Mouse (Mus musculus) limb, embryonic 10.5 days (tissue): ENCODE measurements around the gene Cecr2. TPM values are rescaled to one million over a fixed set of nuclear protein-coding genes. Genes with fewer than 3 reads are reported as not detected.

Experiments
- DNase-seq: peaks from one replicate; pipeline ENCODE4 v3.0.0-alpha.2; 2017; ENCODE audit warnings: low spot score
- H3K27ac ChIP-seq: fragments of 300-500 bp; sonication (generic); 2 replicates; pipeline ENCODE4 v1.5.1; 2016; ENCODE audit warnings: mild to moderate bottlenecking
- H3K27me3 ChIP-seq: fragments of 300-500 bp; sonication (generic); 2 replicates; pipeline ENCODE4 v1.6.1; 2016; ENCODE audit warnings: low read depth, mild to moderate bottlenecking; ENCODE audit not compliant: poor library complexity, severe bottlenecking
- H3K36me3 ChIP-seq: fragments of 300-500 bp; sonication (generic); 2 replicates; pipeline ENCODE4 v1.6.1; 2016; ENCODE audit warnings: mild to moderate bottlenecking, moderate library complexity
- H3K4me1 ChIP-seq: fragments of 300-500 bp; sonication (generic); 2 replicates; pipeline ENCODE4 v1.6.1; 2016
- H3K4me3 ChIP-seq: fragments of 300-500 bp; sonication (generic); 2 replicates; pipeline ENCODE4 v1.5.1; 2016; ENCODE audit warnings: mild to moderate bottlenecking, moderate library complexity
- H3K9me3 ChIP-seq: fragments of 300-500 bp; sonication (generic); replicated peaks from 2 replicates; pipeline ENCODE4 v1.6.1; 2016; ENCODE audit warnings: mild to moderate bottlenecking
- WGBS: fragments of 180-500 bp; shearing (Covaris S2); methylation state at CpG from one replicate; pipeline ENCODE4 v1.1.7; 2016; 5-methylcytosine and 5-hydroxymethylcytosine counted together
- microRNA-seq: library from miRNA; unstranded; fragments of <30 nt; microRNA quantifications from one replicate; pipeline ENCODE4, GENCODE M21; 2017
- polyA plus RNA-seq: library from polyadenylated mRNA; unstranded; fragments of >200 nt; fragmentation: Nextera tagmentation; extraction: Ambion mirVana; gene quantifications from 2 replicates; pipeline ENCODE4 v1.2.1, GENCODE M21; 2016

Gene Cecr2
- polyA plus RNA-seq, 1 experiment from 2014 or later: 12.7 TPM

GRCm38 (mm10) chr6:120819294-120819693 lies 153.1 kb downstream of the Cecr2 start:
- no peaks in the 10 kb centered on the region for H3K27me3 ChIP-seq
- peaks cover 28% of the 10 kb centered on the region for H3K36me3 ChIP-seq
- H3K27ac ChIP-seq: no peak overlapping the region
- H3K9me3 ChIP-seq: no peaks in the 10 kb centered on the region
- peaks cover 12% of the 10 kb centered on the region for H3K4me1 ChIP-seq
- WGBS: 88% methylated on average over 2 of the region's 2 CpGs
- no peak for DNase-seq
- H3K4me3 ChIP-seq: no peak overlapping the region

DNA sequence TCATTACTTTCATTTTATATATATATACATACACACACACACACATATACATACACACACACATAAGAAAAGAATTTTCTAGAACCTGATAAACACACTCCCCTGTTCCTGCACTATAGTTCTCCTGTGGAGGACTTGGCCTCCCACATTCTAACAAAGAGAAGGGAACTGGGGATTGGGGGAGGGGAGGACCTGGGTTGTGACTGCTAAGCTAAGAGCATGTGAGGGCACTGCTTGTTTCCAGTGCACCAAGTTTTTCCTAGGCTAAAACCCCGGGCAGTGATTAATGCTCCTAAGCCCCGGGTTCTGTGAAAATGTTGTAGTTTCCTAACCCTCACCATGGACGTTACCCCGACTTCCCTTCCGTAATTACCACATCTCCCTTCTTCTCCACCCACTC lies 154.0 kb downstream of the Cecr2 start:
- Histone ChIP-seq H3K27ac (no peak overlapping the region), H3K36me3 (peaks cover 28% of the 10 kb centered on the region), H3K9me3 (no peaks in the 10 kb centered on the region), H3K27me3 (no peaks in the 10 kb centered on the region), H3K4me3 (no peak overlapping the region), H3K4me1 (peaks cover 12% of the 10 kb centered on the region)
- no peak for DNase-seq
- WGBS: 94% methylated on average over 5 of the region's 5 CpGs

Small RNA genes within 50 kb of the gene (microRNA-seq; reads per million reads assigned to microRNA genes)
- gene Gm25193: not detected

Other genes starting within 250 kb of the Cecr2 start
- 2.8 and 3.0 TPM in 2 replicates for gene Il17ra, start 203.1 kb upstream of the Cecr2 start, polyA plus RNA-seq
- gene Tmem121b, start 172.6 kb upstream of the Cecr2 start, polyA plus RNA-seq: 0.10 and 0.18 TPM in 2 replicates
- gene Hdhd5, start 135.1 kb upstream of the Cecr2 start, polyA plus RNA-seq: 24.4 and 26.3 TPM in 2 replicates
- gene Slc25a18, start 107.2 kb downstream of the Cecr2 start, polyA plus RNA-seq: 0.08 and 0.19 TPM in 2 replicates
- gene Atp6v1e1, start 156.4 kb downstream of the Cecr2 start, polyA plus RNA-seq: 99.9 and 112 TPM in 2 replicates
- 45.5 and 49.9 TPM in 2 replicates for gene Bcl2l13, start 169.8 kb downstream of the Cecr2 start, polyA plus RNA-seq